Mouse (Mus musculus): ENCODE measurements around the gene Gal3st2c. TPM values are rescaled to one million over a fixed set of nuclear protein-coding genes. Genes with fewer than 3 reads are reported as not detected.
A peak's percentile ranks its signal among the peaks of the same experiment; 100 is the strongest.

Gal3st2c gene
- polyA plus RNA-seq, 1 experiment = 0.23 TPM

DNA sequence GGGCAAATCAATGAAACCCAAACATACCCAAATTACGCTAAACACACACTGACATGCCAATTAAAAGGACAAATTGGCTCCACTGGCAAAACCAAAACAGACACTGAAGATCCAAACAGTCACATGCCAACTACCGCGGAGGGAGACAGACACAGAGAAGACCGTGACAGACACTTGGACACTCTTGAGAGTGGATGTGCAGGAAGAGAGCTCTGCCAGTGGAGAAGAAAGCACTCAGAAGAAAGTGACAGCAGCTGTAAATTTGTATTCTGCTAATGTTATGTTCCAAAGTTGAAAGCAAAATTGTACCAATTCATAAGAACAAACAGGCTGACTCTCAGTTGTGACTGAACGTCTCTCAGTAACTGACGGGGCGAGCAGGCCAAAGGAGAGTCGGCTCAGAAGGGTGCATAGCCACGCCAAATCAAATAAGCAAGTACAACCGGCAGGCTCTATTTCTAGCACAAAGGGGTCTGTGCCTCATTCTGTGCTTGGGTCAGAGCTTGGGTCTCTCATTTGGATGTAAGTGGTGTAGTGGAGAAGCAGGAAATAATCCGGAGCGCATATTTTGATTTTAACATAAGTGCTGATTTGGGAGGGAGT is 37.3 kb downstream of the Gal3st2c start:
- H3K27me3 ChIP-seq (ENCODE audit: control insufficient read depth, insufficient read depth, low read length) = no peaks in the 10 kb centered on the region
- WGBS = 69% methylated on average over 12 of the region's 12 CpGs
- no peaks in the 10 kb centered on the region for H3K4me1 ChIP-seq (ENCODE audit: control insufficient read depth, insufficient read depth, insufficient read length, low read length)
- no peaks in the 10 kb centered on the region for H3K36me3 ChIP-seq (ENCODE audit: control insufficient read depth, insufficient read depth, low read length)
- H3K4me3 ChIP-seq (ENCODE audit: low read depth, low read length) = no peak overlapping the region
- H3K27ac ChIP-seq (ENCODE audit: insufficient read depth, low read depth, low read length) = no peak overlapping the region
- TF ChIP-seq POLR2A (IDR thresholded peaks at IDR 0.05; ENCODE audit: low read depth, low read length) (no peak), CTCF (IDR thresholded peaks at IDR 0.05; ENCODE audit: extremely low read depth, insufficient read length, insufficient replicate concordance, low read depth, low read length) (no peak)

DNA sequence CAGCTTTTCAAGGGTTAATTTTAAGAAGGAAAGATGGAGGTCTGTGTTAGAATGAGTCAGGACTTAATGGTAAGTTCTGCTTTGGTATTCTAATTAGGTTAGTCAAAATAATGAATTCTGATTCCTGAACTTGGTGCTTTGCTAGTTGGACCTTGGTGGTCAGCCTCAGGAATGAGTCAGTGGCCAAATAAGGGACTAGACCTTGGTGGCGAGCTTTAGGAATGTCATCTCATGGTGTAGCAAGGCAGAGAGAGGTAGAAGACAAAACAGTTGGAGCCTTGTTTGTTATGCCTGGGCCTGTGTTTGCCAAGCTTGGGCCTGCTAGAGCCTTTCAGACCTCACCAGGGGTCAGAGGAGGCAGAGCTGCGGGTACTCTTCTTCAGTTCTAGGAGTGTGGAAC is 38.4 kb downstream of the Gal3st2c start:
- H3K27ac ChIP-seq (ENCODE audit: insufficient read depth, low read depth, low read length) = no peak overlapping the region
- H3K4me1 ChIP-seq (ENCODE audit: control insufficient read depth, insufficient read depth, insufficient read length, low read length) = no peaks in the 10 kb centered on the region
- H3K36me3 ChIP-seq (ENCODE audit: control insufficient read depth, insufficient read depth, low read length) = no peaks in the 10 kb centered on the region
- 93% methylated on average over 2 of the region's 2 CpGs for WGBS
- H3K27me3 ChIP-seq (ENCODE audit: control insufficient read depth, insufficient read depth, low read length) = no peaks in the 10 kb centered on the region
- no peak overlapping the region for H3K4me3 ChIP-seq (ENCODE audit: low read depth, low read length)
- TF ChIP-seq CTCF (IDR thresholded peaks at IDR 0.05; ENCODE audit: extremely low read depth, insufficient read length, insufficient replicate concordance, low read depth, low read length) (no peak), POLR2A (IDR thresholded peaks at IDR 0.05; ENCODE audit: low read depth, low read length) (no peak)

DNA sequence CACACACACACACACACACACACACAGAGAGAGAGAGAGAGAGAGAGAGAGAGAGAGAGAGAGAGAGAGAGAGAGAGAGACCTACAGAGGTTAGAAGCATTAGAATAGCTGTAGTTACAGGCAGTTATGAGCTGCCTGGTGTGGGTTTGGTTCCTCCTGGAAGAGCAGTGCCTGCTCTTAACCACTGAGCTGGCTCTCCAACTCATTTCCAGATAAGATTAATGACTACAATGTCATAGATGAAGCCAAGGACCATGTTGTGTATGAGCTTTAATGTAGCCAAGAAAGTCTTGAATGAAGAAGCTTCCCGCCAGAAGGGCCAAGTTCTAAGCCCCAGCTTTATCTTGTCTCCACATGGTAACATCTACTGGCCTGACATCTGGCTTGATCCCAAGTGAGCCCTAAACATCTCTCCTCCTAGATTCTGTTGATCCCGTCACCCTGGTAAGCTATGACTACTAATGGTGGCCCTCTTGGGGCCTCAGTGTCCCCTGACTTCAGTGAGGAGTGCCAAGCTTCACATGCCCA is 42.8 kb downstream of the Gal3st2c start:
- H3K36me3 ChIP-seq (ENCODE audit: control insufficient read depth, insufficient read depth, low read length) = no peaks in the 10 kb centered on the region

DNA sequence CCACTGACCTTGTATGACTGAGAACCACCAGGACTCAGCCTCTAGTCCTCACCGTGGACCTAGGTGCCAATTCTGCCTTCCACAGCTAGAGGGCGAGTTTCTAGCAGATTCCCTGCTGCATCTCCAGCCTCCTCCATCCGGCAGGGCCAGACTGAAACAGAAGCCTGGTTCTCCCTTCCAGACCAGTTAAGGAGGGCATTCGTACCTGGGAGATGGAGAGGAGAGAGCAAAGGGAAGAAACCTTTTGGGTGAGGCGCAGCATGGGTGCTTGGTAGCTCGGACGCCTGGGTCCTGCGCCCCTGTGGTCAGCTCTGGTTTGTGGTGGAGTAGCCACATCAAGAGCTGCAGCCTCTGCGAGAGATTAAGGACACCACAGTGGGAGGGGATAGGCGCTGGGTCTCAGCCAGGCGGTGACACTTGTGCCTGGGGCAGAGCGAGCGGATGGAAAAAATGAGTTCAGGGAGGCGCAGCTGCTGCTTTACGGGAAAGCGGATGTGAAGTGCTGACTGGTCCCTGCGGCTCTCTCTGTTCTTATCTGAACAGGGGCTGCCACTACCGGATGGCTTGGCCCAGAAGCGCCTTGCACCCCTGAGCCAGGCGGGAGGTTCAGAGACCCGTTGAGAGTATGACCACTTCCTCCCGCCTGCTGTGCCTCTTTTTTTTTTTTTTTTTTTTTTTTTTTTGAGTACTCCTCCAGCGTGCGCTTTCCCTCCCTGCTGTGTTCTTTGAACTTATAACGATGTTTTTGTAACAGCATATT is 44.9 kb downstream of the Gal3st2c start:
- peaks cover 3% of the 10 kb centered on the region; the same call in 1 of the 2 replicates for H3K4me1 ChIP-seq (ENCODE audit: control insufficient read depth, insufficient read depth, insufficient read length, low read length)
- TF ChIP-seq POLR2A (IDR thresholded peaks at IDR 0.05; ENCODE audit: low read depth, low read length) = no peak
- TF ChIP-seq CTCF (IDR thresholded peaks at IDR 0.05; ENCODE audit: extremely low read depth, insufficient read length, insufficient replicate concordance, low read depth, low read length) = peak; percentile 79; the same call in 1 of the 2 replicates
- H3K36me3 ChIP-seq (ENCODE audit: control insufficient read depth, insufficient read depth, low read length) = no peaks in the 10 kb centered on the region
- no peaks in the 10 kb centered on the region for H3K27me3 ChIP-seq (ENCODE audit: control insufficient read depth, insufficient read depth, low read length)
- WGBS = under 1% methylated on average over 25 of the region's 25 CpGs
- H3K27ac ChIP-seq (ENCODE audit: insufficient read depth, low read depth, low read length) = 0 out of 2 replicates have a peak overlapping the region, but pooled peaks have one; percentile 23
- peak overlapping the region; percentile 56 for H3K4me3 ChIP-seq (ENCODE audit: low read depth, low read length)

More for the DNA sequence above, 42.8 kb downstream of the Gal3st2c start:
- Histone ChIP-seq H3K27ac (ENCODE audit: insufficient read depth, low read depth, low read length) (no peak overlapping the region), H3K4me1 (ENCODE audit: control insufficient read depth, insufficient read depth, insufficient read length, low read length) (peaks cover 3% of the 10 kb centered on the region; the same call in 1 of the 2 replicates), H3K27me3 (ENCODE audit: control insufficient read depth, insufficient read depth, low read length) (no peaks in the 10 kb centered on the region), H3K4me3 (ENCODE audit: low read depth, low read length) (no peak overlapping the region)
- 85% methylated on average over 2 of the region's 2 CpGs for WGBS
- TF ChIP-seq CTCF (IDR thresholded peaks at IDR 0.05; ENCODE audit: extremely low read depth, insufficient read length, insufficient replicate concordance, low read depth, low read length) = no peak
- TF ChIP-seq POLR2A (IDR thresholded peaks at IDR 0.05; ENCODE audit: low read depth, low read length) = no peak

DNA sequence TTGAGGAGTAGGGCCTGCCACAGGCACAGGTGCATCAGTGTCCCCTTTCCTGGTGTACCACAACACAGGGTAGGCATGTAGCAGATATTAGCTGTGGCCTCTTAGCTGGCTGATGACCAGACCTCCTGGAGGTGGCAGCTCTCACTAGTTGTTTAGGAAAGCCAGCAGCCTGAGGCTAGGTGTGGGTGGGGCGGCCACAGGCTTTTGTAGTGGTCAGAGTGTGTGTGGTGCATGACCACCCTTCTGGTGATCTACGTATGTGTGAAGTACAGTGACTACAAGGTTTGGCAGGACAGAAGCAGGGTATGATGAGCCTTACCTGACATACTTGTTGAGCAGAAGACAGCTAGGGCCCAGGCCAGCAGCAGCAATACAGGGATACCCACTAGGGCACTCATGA is 50.1 kb downstream of the Gal3st2c start:
- Histone ChIP-seq H3K4me3 (ENCODE audit: low read depth, low read length) (no peak overlapping the region), H3K36me3 (ENCODE audit: control insufficient read depth, insufficient read depth, low read length) (no peaks in the 10 kb centered on the region), H3K4me1 (ENCODE audit: control insufficient read depth, insufficient read depth, insufficient read length, low read length) (no peaks in the 10 kb centered on the region), H3K27ac (ENCODE audit: insufficient read depth, low read depth, low read length) (no peak overlapping the region), H3K27me3 (ENCODE audit: control insufficient read depth, insufficient read depth, low read length) (no peaks in the 10 kb centered on the region)
- TF ChIP-seq CTCF (IDR thresholded peaks at IDR 0.05; ENCODE audit: extremely low read depth, insufficient read length, insufficient replicate concordance, low read depth, low read length) (no peak), POLR2A (IDR thresholded peaks at IDR 0.05; ENCODE audit: low read depth, low read length) (no peak)
- WGBS = 89% methylated on average over 2 of the region's 2 CpGs

DNA sequence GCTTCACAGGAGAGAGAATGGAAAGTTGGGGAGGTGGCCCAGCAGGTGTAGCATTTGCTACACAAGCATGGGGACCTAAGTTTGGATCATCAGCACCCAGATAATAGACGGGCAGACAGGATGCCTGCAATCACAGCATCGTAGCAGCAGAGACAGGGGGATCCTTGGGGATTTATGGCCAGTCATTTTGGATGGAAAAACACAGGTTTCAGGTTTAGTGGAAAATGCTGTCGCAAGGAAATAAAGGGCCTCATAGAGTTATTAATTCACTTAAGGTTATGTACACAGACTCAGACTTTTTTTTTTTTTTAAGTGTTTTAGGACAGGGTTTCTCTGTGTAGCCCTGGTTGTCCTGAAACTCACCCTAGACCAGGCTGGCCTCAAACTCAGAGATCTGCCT is 55.2 kb downstream of the Gal3st2c start:
- no peaks in the 10 kb centered on the region for H3K4me1 ChIP-seq (ENCODE audit: control insufficient read depth, insufficient read depth, insufficient read length, low read length)
- no peaks in the 10 kb centered on the region for H3K27me3 ChIP-seq (ENCODE audit: control insufficient read depth, insufficient read depth, low read length)
- TF ChIP-seq CTCF (IDR thresholded peaks at IDR 0.05; ENCODE audit: extremely low read depth, insufficient read length, insufficient replicate concordance, low read depth, low read length) (no peak), POLR2A (IDR thresholded peaks at IDR 0.05; ENCODE audit: low read depth, low read length) (no peak)
- H3K4me3 ChIP-seq (ENCODE audit: low read depth, low read length) = no peak overlapping the region
- H3K27ac ChIP-seq (ENCODE audit: insufficient read depth, low read depth, low read length) = no peak overlapping the region
- no peaks in the 10 kb centered on the region for H3K36me3 ChIP-seq (ENCODE audit: control insufficient read depth, insufficient read depth, low read length)
- 60% methylated on average over 3 of the region's 3 CpGs for WGBS

DNA sequence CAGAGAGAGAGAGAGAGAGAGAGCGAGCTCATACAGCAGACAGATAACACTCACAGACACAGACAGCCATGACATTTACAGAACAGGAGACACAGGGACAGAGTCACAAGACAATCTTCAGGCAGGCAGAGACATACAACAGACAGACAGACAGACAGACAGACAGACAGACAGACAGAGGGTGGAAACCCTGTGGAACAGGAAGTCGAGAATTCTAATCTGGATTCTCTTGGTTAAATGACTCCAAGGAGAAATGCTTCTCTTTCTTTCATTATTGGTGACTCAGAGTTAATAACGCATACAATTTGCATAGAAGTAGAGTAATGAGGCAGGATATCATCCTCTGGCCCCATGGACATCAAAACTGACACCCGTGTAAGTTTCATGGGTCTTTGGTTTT is 56.2 kb downstream of the Gal3st2c start:
- H3K36me3 ChIP-seq (ENCODE audit: control insufficient read depth, insufficient read depth, low read length) = no peaks in the 10 kb centered on the region
- H3K4me3 ChIP-seq (ENCODE audit: low read depth, low read length) = no peak overlapping the region
- 60% methylated on average over 4 of the region's 4 CpGs for WGBS
- TF ChIP-seq CTCF (IDR thresholded peaks at IDR 0.05; ENCODE audit: extremely low read depth, insufficient read length, insufficient replicate concordance, low read depth, low read length) (no peak), POLR2A (IDR thresholded peaks at IDR 0.05; ENCODE audit: low read depth, low read length) (no peak)
- H3K27me3 ChIP-seq (ENCODE audit: control insufficient read depth, insufficient read depth, low read length) = no peaks in the 10 kb centered on the region
- H3K4me1 ChIP-seq (ENCODE audit: control insufficient read depth, insufficient read depth, insufficient read length, low read length) = no peaks in the 10 kb centered on the region
- H3K27ac ChIP-seq (ENCODE audit: insufficient read depth, low read depth, low read length) = no peak overlapping the region

Data from small intestine, adult 2 months (tissue).